Mouse (Mus musculus): ENCODE measurements around the gene Bnip1. TPM values are rescaled to one million over a fixed set of nuclear protein-coding genes. Genes with fewer than 3 reads are reported as not detected.
A peak's percentile ranks its signal among the peaks of the same experiment; 100 is the strongest.

The Bnip1 gene
- total RNA-seq (2021): 10 to 100 TPM; 32.7 to 34.1 TPM

DNA sequence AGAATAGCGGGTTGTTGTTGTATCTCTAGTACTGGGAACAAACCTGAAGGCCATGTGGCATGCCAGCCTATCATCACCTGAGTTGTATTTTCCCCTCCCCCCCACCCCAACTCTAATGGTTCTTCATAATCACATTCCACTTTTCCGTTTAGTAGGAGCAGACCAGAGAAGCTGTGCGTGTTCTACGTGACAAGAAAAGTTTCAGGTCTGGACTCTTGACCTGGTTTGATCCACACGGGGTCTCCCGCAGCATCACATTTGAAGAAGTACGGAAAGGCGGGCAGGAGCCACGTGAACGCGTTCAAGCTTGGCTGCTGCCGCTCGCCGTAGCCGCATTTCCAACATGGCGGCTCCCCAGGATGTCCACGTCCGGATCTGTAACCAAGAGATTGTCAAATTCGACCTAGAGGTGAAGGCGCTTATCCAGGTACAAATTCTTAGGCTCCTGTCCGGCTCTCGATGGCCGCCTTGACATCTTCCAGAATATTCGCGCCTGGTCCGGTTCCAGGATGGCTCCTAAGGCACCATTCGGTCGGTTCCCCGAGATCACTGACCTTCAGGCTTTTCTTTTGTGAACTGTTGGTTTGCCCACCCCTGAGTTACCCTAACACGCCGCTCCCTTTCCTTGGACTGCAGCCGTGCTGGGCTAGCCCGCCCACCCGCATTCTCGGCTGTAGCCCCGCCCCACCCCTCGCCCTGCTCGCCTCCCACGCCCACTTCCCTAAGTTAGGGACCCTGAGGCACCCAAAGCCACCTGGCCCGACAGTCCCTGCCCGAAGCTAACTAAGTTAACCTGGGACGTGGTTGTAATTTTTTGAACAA lies at the start of gene Bnip1:
Bnip1 (plus strand) TSS at position 317 of the 822 bp plus-strand sequence.
- intact Hi-C loops (cut with DNase I): loop anchor here (2.0 kb wide), 2 partner anchors 64 to 120 kb away; no protein-coding TSS in a partner anchor
- DNase-seq (ENCODE audit: low spot score in 2 of 2): peak; percentile 87

DNA sequence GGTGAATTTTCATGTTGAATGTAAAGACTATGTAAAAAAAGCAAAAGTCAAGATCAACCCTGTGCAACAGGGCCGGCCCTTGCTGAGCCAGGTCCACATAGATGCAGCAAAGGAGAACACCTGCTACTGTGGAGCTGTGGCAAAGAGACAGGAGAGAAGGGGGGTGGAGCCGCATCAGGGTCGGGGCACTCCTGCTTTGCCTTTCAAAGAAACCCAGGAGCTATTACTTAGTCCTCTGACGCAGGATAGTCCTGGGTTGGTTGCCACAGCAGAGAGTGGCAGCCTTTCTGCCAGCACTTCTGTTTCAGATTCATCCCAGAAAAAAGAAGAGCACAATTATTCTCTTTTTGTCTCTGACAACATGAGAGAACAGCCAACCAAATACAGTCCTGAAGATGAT lies 38.3 kb upstream of the Bnip1 start:
- DNase-seq (ENCODE audit: low spot score in 2 of 2): no peak
- intact Hi-C loops (cut with DNase I): no loop called here

DNA sequence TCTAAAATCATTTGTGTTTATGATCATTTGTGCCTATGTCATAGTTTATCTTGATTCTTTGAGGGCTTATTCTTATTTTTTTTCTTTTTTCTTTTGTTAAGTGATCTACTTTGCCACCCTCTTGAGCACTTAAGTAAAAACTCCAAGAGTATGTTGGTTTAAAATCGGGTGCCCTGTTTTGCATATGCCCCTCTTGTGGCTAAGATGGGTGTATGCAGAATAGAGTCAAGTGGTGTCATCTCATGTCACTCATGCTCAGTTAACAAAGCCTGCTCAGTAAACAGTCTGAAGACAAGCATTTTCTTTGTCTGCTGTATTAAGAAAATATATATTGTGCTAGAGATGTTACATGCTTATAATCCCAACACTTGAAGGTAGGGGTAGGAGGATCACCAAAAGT lies 37.6 kb upstream of the Bnip1 start:
- intact Hi-C loops (cut with DNase I): no loop called here
- no peak for DNase-seq (ENCODE audit: low spot score in 2 of 2)

DNA sequence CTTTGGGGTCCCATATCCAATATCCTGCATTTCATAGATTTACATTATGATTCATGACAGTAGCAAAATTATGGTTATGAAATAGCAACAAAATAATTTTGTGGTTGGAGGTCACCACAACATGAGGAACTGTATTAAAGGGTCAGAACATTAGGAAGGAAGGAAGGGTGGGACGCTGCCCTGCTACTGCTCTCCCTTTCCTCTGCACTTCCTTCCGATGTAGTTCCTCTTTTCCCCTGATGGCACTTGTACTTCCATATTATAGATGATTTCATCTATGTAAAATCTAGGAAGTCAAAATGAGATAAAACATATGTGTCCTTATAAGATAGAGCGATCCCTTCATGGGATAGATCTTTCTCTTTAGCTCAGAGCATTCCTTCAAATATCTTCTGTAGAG lies 30.9 kb upstream of the Bnip1 start:
- no peak for DNase-seq (ENCODE audit: low spot score in 2 of 2)
- intact Hi-C loops (cut with DNase I): no loop called here

DNA sequence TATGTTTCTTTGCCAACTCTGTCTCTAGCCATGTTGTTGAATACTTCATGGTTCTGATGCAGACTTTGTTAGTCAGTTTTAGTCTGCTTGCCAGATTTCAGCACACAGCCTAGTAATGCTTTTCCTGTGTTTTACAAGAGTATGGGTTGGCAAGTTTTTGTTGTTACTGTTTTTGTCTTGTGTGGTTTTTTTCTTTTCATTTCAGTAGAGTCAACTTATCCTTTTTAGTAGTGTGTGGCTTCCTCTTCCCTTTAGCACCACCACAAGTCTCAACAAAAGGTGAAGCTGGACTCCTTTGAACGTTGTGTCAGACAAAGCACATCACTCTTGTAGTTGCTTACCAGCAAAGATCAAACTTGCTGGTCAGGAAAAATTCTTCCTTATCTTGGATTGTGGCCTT lies 28.6 kb upstream of the Bnip1 start:
- no peak for DNase-seq (ENCODE audit: low spot score in 2 of 2)
- intact Hi-C loops (cut with DNase I): no loop called here

- no peak for DNase-seq (ENCODE audit: low spot score in 2 of 2)
- intact Hi-C loops (cut with DNase I): no loop called here
Observed at GRCm38 (mm10) chr17:26753476-26753875, 27.4 kb upstream of the Bnip1 start.

- intact Hi-C loops (cut with DNase I): no loop called here
- DNase-seq (ENCODE audit: low spot score in 2 of 2): no peak
Observed at GRCm38 (mm10) chr17:26767100-26767753, 13.6 kb upstream of the Bnip1 start.

DNA sequence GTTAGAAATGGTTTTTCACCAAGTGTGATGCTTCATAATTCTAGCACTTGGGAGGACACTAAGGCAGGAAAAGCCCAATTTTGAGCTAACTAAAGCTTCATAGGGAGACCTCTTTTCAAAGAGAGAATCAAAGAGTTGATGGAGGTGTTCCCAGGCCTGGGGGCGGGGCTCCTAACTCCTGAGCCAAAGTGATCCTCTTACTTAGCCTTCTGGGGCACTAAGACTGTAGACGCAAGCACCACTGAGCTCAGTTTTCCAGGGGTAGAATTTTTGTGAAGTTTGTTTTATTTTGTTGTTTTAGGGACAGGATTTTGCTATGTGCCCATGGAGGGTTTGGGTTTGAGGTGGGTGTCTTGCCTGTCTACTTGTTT lies 13.1 kb upstream of the Bnip1 start:
- intact Hi-C loops (cut with DNase I): no loop called here
- no peak for DNase-seq (ENCODE audit: low spot score in 2 of 2)

- intact Hi-C loops (cut with DNase I): no loop called here
- no peak for DNase-seq (ENCODE audit: low spot score in 2 of 2)
Observed at GRCm38 (mm10) chr17:26776211-26776610, 4.7 kb upstream of the Bnip1 start.

DNA sequence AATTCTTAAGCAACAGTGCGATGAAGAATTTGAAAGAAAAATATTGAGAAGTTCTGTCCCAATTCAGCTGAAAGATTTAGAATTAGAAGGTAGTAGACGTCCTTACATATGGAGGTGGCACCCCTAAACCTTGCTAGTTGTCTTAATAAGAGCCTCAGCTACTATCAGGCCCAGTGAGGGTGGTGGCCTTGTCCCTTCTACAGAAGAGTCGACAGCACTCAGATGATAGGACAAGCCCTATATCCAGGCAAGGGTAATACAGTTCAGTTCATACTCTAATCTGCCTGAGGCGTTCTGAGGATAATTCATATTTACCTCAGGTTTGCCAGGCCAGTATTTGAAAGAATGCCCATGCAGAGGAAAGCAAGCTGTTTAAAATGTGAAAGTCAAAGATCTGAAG lies 2.9 kb upstream of the Bnip1 start:
- intact Hi-C loops (cut with DNase I): no loop called here
- DNase-seq (ENCODE audit: low spot score in 2 of 2): no peak

- intact Hi-C loops (cut with DNase I): no loop called here
- DNase-seq (ENCODE audit: low spot score in 2 of 2): no peak
Observed at GRCm38 (mm10) chr17:26778430-26779100, 2.3 kb upstream of the Bnip1 start.

GRCm38 (mm10) chr17:26779471-26779870 lies 1.4 kb upstream of the Bnip1 start:
- no peak for DNase-seq (ENCODE audit: low spot score in 2 of 2)
- intact Hi-C loops (cut with DNase I): no loop called here

GRCm38 (mm10) chr17:26781610-26782043 lies 761 bp downstream of the Bnip1 start:
- intact Hi-C loops (cut with DNase I): loop anchor here (2.0 kb wide), 2 partner anchors 65 to 121 kb away; no protein-coding TSS in a partner anchor
- DNase-seq (ENCODE audit: low spot score in 2 of 2): no peak

DNA sequence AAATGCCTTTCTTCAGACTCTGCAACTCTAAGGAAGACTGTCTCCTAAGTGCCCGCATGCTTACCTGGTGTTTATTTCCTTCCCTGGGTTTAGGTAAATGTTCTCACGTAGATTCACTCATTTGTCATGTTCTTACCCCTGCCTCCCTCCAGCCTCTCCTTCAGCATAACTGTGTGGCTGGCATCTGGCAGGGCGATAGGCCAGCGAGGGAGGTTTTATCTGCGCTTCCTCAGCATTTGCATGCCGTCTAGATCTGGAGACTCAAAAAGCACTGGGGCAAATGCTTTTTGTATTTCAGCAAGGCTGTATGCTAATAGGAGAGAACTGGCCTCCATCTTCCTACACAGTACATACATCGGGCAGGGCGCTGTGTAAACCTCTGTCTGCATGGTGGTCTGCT lies 3.7 kb downstream of the Bnip1 start:
- intact Hi-C loops (cut with DNase I): no loop called here
- no peak for DNase-seq (ENCODE audit: low spot score in 2 of 2)

DNA sequence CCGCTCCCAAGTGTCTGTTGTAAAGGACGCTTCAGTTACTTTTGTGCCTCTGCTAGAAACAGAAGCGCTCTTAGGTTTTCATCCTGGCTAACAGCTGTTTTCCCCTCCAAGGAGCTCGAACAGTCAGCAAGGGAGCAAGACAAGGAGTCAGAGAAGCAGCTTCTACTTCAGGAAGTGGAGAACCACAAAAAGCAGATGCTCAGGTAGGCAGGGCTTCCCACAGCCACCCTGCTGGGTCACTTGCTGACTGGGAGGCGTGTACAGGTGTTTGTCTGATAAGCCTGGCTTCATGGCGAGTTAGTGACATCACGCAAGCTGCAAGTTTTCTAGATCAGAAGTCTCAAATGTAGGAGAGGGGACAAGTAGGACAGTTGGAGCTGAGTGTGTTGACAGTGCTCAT lies 5.7 kb downstream of the Bnip1 start:
- intact Hi-C loops (cut with DNase I): no loop called here
- no peak for DNase-seq (ENCODE audit: low spot score in 2 of 2)

- DNase-seq (ENCODE audit: low spot score in 2 of 2): no peak
- intact Hi-C loops (cut with DNase I): no loop called here
Observed at GRCm38 (mm10) chr17:26788986-26789385, 8.1 kb downstream of the Bnip1 start.

- intact Hi-C loops (cut with DNase I): no loop called here
Observed at GRCm38 (mm10) chr17:26789460-26790268, 8.8 kb downstream of the Bnip1 start.

DNA sequence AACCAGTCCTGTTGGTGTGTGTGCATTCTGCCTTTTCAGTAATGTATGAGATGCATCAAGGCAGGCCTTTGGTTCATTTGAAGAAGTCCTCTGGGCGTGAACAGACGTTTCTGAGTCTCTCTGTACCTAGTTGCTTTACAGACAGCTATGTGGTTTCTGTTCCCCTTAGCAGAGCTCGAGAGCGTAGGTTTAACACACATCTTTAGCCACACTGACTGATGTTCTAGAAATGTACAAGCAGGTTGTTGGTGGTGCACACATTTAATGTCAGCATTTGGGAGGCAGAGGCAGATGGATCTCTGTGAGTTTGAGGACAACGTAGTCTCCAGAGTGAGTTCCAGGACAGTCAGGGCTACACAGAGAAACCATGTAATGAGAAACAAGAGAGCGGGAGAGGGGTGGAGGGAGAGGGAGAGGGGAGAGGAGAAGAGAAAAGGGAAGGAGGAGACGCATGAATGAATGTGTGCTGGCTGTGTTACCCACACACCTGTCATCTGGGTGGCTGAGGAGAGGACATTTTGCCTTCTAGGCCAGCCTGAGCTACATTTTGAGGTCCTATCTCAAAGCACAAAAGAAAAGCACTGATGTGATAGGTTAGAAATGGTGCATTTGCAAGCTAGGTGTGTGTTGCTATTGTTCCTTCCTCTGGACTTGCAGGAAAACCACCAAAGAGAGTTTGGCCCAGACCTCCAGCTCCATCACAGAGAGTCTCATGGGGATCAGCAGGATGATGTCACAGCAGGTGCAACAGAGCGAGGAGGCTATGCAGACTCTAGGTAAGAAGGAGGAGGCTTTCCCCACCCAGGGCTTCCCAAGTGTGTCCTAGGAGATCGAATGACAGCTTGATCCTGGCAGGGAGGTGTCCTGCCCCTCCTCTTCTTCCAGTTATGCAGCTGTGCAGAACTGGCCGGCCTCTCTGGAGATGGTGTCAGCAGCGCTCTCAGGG lies 9.7 kb downstream of the Bnip1 start:
- no peak for DNase-seq (ENCODE audit: low spot score in 2 of 2)
- intact Hi-C loops (cut with DNase I): no loop called here

More at GRCm38 (mm10) chr17:26789460-26790268, 8.8 kb downstream of the Bnip1 start:
- DNase-seq (ENCODE audit: low spot score in 2 of 2): no peak

DNA sequence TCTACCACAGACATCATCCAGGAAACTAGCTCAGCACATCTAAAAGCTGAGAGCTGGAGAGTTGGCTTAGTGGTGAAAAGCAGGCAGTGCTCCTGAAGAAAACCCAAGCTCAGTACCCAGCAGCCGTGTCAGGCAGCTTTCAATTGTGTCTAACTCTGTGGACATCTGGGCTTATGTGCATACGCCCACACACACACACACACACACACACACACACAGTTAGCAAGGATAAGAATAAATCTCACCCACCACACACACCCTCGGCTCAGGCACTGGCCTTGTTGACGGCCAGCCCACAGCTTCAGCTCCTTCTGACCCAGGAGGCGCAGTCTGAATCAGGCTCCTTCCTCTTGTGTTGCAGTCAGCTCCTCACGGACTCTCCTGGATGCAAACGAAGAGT lies 10.7 kb downstream of the Bnip1 start:
- peak; percentile 40 to 81 for DNase-seq (ENCODE audit: low spot score in 2 of 2)
- intact Hi-C loops (cut with DNase I): no loop called here
